ENCODE assay signal across 10 mouse cellular contexts in the genomic region with DNA sequence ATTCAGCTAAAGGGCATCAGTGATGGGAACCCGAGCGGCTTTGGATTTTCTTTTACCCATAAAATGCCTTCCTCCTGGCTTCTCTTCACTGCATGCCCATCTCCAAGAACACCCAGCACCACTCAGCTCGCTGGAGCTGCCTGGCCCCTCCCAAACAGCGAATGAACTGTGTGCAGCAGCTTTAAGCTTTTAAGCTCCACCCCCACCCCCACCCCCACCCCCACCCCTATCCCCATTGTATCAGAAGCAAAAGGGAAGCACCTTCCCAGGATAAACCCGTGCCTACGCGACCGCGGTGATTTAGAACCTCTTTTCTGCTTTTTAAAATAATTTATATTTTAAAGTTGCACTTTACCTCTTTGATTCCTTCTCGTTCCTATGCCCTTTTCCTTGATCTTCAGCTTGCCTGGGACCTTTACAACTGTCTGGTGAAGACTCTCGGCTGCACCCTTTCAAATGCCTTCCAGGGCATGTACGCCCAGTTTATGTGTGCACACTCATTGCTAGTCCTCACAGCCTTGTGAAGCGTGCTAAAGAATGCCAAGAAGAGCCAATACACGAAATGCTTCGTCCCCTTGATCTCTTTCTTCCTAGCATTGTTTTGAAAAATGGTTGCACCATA.
A peak's percentile ranks its signal among the peaks of the same experiment; 100 is the strongest.
DNase-seq lines count a peak whose midpoint lies in the region; ATAC-seq and TF ChIP-seq lines count a peak whose summit lies in the region.
"Had no signal": no experiment of that assay in that cellular context is flagged by ENCODE, and none has a peak within 500 bp of the region (broad histone marks: within the 10 kb centered on the region; RNA-seq: fewer than 3 reads in every experiment).

No protein-coding gene starts in this region.

- peak overlapping the region; percentile 37; the same call in 1 of the 2 replicates for H3K4me3 ChIP-seq in E14TG2a.4 (replicated peaks; ENCODE audit: low read length)
- peak overlapping the region; percentile 14; the same call in 1 of the 2 replicates for H3K4me3 ChIP-seq in forebrain, embryonic 11.5 days (ENCODE audit: low read depth, low read length)
- peak overlapping the region; percentile 4 for H3K4me3 ChIP-seq in midbrain, embryonic 11.5 days (ENCODE audit: low read depth, low read length)

- peaks cover 18% of the 10 kb centered on the region for H3K4me1 ChIP-seq in E14TG2a.4 (replicated peaks; ENCODE audit: low read depth, low read length)
- H3K4me1 ChIP-seq in forebrain, embryonic 11.5 days (replicated peaks; ENCODE audit: control insufficient read depth, insufficient read depth, low read length): peaks cover 11% of the 10 kb centered on the region; the same call in 1 of the 2 replicates
- peaks cover 8% of the 10 kb centered on the region; the same call in 1 of the 2 replicates for H3K4me1 ChIP-seq in midbrain, embryonic 11.5 days (ENCODE audit: control insufficient read depth, insufficient read depth, low read length)

- H3K4me2 ChIP-seq in forebrain, embryonic 11.5 days (ENCODE audit: low read depth, low read length, severe bottlenecking): peak overlapping the region; percentile 35; the same call in 1 of the 2 replicates
- peak overlapping the region; percentile 31 for H3K4me2 ChIP-seq in midbrain, embryonic 11.5 days

- TF ChIP-seq CTCF in E14TG2a.4 (conservative IDR thresholded peaks at IDR 0.05; ENCODE audit: low read length): no peak

- 4% methylated on average over 15 of the region's 15 CpGs for WGBS in forebrain, embryonic 11.5 days
- WGBS in midbrain, embryonic 11.5 days: 4% methylated on average over 15 of the region's 15 CpGs

- ATAC-seq in forebrain, embryonic 11.5 days (replicated peaks; ENCODE audit: low FRiP score): peak; percentile 87
- peak; percentile 97 for ATAC-seq in midbrain, embryonic 11.5 days (ENCODE audit: low FRiP score)
- ATAC-seq: activated CD4-positive, CD25-positive, alpha-beta regulatory T cell, adult 4 months had no signal

- peaks cover 8% of the 10 kb centered on the region for H3K9me3 ChIP-seq in E14TG2a.4 (ENCODE audit: low read length)
- no peaks in the 10 kb centered on the region for H3K9me3 ChIP-seq in forebrain, embryonic 11.5 days (ENCODE audit: control insufficient read depth, low read length)
- H3K9me3 ChIP-seq in midbrain, embryonic 11.5 days (ENCODE audit: control insufficient read depth, low read length): no peaks in the 10 kb centered on the region

- H3K9ac ChIP-seq in forebrain, embryonic 11.5 days (ENCODE audit: low read length): peak overlapping the region; percentile 23; the same call in 1 of the 2 replicates
- peak overlapping the region; percentile 49; the same call in 1 of the 2 replicates for H3K9ac ChIP-seq in midbrain, embryonic 11.5 days (ENCODE audit: low read length)

- peak; percentile 22 to 42 for DNase-seq in cerebellum, postnatal 10 days
- DNase-seq in cerebellum, postnatal 14 days: no peak
- peak; percentile 81 for DNase-seq in forebrain, embryonic 11.5 days (ENCODE audit: low spot score)
- peak; percentile 92 for DNase-seq in midbrain, embryonic 11.5 days (ENCODE audit: low spot score, missing footprints)
- DNase-seq in urinary bladder, postnatal 25 days (ENCODE audit: low spot score): no peak
- DNase-seq in ovary, postnatal 14 days (ENCODE audit: low spot score): no peak
- DNase-seq in frontal cortex, postnatal 10 days (ENCODE audit: low spot score in 2 of 2): no peak
- DNase-seq: kidney, adult 8-10 months had no signal

- no peak overlapping the region for H3K27ac ChIP-seq in forebrain, embryonic 11.5 days (ENCODE audit: low read depth, low read length)
- H3K27ac ChIP-seq in midbrain, embryonic 11.5 days (ENCODE audit: low read depth, low read length): no peak overlapping the region

- peaks cover 6% of the 10 kb centered on the region; the same call in 1 of the 2 replicates for H3K27me3 ChIP-seq in E14TG2a.4 (ENCODE audit: insufficient read depth, low read length)
- H3K27me3 ChIP-seq in forebrain, embryonic 11.5 days (ENCODE audit: control insufficient read depth, insufficient read depth, low read length): no peaks in the 10 kb centered on the region
- H3K27me3 ChIP-seq in midbrain, embryonic 11.5 days (ENCODE audit: control insufficient read depth, insufficient read depth, low read length): no peaks in the 10 kb centered on the region

- H3K36me3 ChIP-seq in E14TG2a.4 (ENCODE audit: insufficient read depth, low read length): no peaks in the 10 kb centered on the region
- no peaks in the 10 kb centered on the region for H3K36me3 ChIP-seq in forebrain, embryonic 11.5 days (ENCODE audit: control insufficient read depth, insufficient read depth, low read length)
- H3K36me3 ChIP-seq in midbrain, embryonic 11.5 days (ENCODE audit: control insufficient read depth, insufficient read depth, low read length): no peaks in the 10 kb centered on the region

Comparison
In these comparisons a context has a peak if more than half of its experiments do, and no peak if none do; other contexts are left out.
1. DNase-seq: peak in cerebellum, postnatal 10 days (2 of 2), forebrain, embryonic 11.5 days (single experiment) and midbrain, embryonic 11.5 days (single experiment); none in cerebellum, postnatal 14 days (0 of 2), urinary bladder, postnatal 25 days (single experiment), ovary, postnatal 14 days (single experiment) and frontal cortex, postnatal 10 days (0 of 2).
2. Peak in every context shown above with its lines, with median percentiles within 50 percentile points of each other: H3K4me3 ChIP-seq.